Mouse (Mus musculus) midbrain, postnatal 0 days (tissue): Measurements from ENCODE around the gene Tlk1. TPM values are rescaled to one million over a fixed set of nuclear protein-coding genes. Genes with fewer than 3 reads are reported as not detected.

ENCODE experiments used
- ATAC-seq: fragments of 200-750 bp; cut with Nextera tagmentation; 2 replicates; pipeline ENCODE4 v1.8.0; 2017; ENCODE audit warnings: moderate number of reproducible peaks, mild to moderate bottlenecking, moderate TSS enrichment, moderate library complexity; ENCODE audit not compliant: low FRiP score
- DNase-seq: peaks from one replicate; pipeline ENCODE4 v3.0.0-alpha.2; 2015; ENCODE audit warnings: low spot score
- H3K27ac ChIP-seq: fragments of 300-500 bp; sonication (generic); 2 replicates; pipeline ENCODE4 v1.5.1; 2014; ENCODE audit warnings: low read depth, mild to moderate bottlenecking, low read length, mixed read lengths
- H3K27me3 ChIP-seq: fragments of 300-500 bp; sonication (generic); 2 replicates; pipeline ENCODE4 v1.6.1; 2014; ENCODE audit warnings: low read length, control low read depth, mixed read lengths; ENCODE audit not compliant: insufficient read depth
- H3K36me3 ChIP-seq: fragments of 300-500 bp; sonication (generic); 2 replicates; pipeline ENCODE4 v1.6.1; 2014; ENCODE audit warnings: low read length, control low read depth, mixed read lengths; ENCODE audit not compliant: insufficient read depth
- H3K4me1 ChIP-seq: fragments of 300-500 bp; sonication (generic); 2 replicates; pipeline ENCODE4 v1.6.1; 2014; ENCODE audit warnings: mild to moderate bottlenecking, control low read depth, antibody characterized with exemption, low read length, mixed read lengths; ENCODE audit not compliant: insufficient read depth
- H3K4me2 ChIP-seq: fragments of 300-500 bp; sonication (generic); 2 replicates; pipeline ENCODE4 v1.6.1; 2014; ENCODE audit warnings: low read depth, mild to moderate bottlenecking, low read length, mixed read lengths; ENCODE audit not compliant: poor library complexity, severe bottlenecking
- H3K4me3 ChIP-seq: fragments of 300-500 bp; sonication (generic); 2 replicates; pipeline ENCODE4 v1.5.1; 2014; ENCODE audit warnings: low read depth, mild to moderate bottlenecking, low read length, moderate library complexity
- H3K9ac ChIP-seq: fragments of 300-500 bp; sonication (generic); replicated peaks from 2 replicates; pipeline ENCODE4 v1.6.1; 2014; ENCODE audit warnings: mild to moderate bottlenecking, low read length, moderate library complexity, mixed read lengths; ENCODE audit not compliant: poor library complexity, severe bottlenecking
- H3K9me3 ChIP-seq: fragments of 300-500 bp; sonication (generic); 2 replicates; pipeline ENCODE4 v1.6.1; 2016; ENCODE audit warnings: low read length, control low read depth
- CTCF ChIP-seq: IDR thresholded peaks from 2 replicates; pipeline ENCODE4 v1.5.1; 2016; ENCODE audit warnings: antibody characterized with exemption, mild to moderate bottlenecking
- WGBS: fragments of 180-500 bp; shearing (Covaris S2); extraction: QIAGEN DNeasy Blood & Tissue Kit; methylation state at CpG from one replicate; pipeline ENCODE4 v1.1.7; 2014; 5-methylcytosine and 5-hydroxymethylcytosine counted together
- polyA plus RNA-seq: library from polyadenylated mRNA; unstranded; fragments of >200 nt; fragmentation: Nextera tagmentation; extraction: Ambion mirVana; gene quantifications from 2 replicates; pipeline ENCODE4 v1.2.1, GENCODE M21; 2015
- total RNA-seq: library from RNA; depleted of rRNA; stranded (reverse); fragments of >200 nt; gene quantifications from 2 replicates; pipeline ENCODE4 v1.2.3, GENCODE M21; 2014

Gene Tlk1
- total and polyA plus RNA-seq, 2 experiments from 2014 or later = 22.1 to 25.0 TPM

DNA sequence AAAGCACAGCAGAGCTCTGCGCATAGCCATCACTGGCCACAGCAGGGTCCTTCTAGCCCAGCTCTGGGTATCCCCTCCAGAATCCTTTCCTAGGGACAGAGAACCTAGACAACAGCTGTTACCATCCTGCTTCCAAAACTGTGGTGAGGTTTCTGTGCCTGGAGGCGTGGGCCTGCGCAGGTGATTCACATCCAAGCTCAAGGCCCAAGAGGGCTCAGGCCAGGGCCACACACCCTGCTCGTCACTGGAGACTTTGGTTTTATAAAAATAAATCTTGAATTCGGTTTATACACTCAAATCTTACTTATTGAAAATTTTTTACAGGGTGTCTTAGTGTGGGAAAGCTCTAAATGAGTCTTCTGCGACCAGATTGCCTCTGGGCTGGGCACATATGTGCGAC is 115.3 kb downstream of the Tlk1 start:
- H3K4me1 ChIP-seq = peaks cover 1% of the 10 kb centered on the region; the same call in 1 of the 2 replicates
- no peak for TF ChIP-seq CTCF
- peaks cover 24% of the 10 kb centered on the region for H3K36me3 ChIP-seq
- no peak overlapping the region for H3K4me3 ChIP-seq
- ATAC-seq (no peak), DNase-seq (no peak)
- 92% methylated on average over 7 of the region's 7 CpGs for WGBS
- no peak overlapping the region for H3K4me2 ChIP-seq
- H3K27me3 ChIP-seq = no peaks in the 10 kb centered on the region
- no peak overlapping the region for H3K27ac ChIP-seq
- no peaks in the 10 kb centered on the region for H3K9me3 ChIP-seq
- H3K9ac ChIP-seq = no peak overlapping the region

DNA sequence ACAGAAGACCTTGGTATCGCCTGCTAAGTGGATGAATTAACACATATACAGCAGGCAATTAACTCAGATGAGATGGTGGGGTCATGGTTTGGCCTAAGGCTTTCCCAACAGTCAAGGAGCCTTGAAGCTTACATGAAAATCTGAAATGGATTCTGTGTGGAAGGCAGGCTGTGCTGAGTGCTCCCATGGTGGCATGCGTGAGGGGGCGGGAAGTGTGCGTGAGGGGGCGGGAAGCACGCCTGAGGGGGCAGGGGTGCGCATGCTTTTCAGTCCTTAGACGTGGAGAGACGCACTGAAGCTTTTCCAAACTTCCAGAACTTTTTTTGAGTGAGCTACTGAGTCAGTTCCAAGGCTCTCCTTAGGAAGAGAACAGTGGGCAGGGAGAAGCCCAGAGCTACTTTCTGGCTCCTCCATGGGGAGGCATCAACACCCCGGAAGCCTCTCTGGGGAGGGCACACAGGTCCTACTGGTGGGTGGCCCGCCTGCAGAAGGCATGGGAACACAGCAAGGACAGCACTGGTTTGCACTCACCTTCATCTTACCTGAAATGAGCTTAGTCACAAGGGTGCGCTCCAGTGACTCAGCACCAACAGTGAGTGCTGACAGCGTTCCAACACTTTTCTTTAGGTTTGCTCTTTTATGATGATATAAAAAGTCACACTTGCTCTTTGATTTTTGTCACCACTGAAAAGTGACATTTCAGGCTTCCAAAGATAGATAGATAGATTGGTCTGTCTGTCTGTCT is 116.4 kb downstream of the Tlk1 start:
- WGBS = 82% methylated on average over 13 of the region's 13 CpGs

DNA sequence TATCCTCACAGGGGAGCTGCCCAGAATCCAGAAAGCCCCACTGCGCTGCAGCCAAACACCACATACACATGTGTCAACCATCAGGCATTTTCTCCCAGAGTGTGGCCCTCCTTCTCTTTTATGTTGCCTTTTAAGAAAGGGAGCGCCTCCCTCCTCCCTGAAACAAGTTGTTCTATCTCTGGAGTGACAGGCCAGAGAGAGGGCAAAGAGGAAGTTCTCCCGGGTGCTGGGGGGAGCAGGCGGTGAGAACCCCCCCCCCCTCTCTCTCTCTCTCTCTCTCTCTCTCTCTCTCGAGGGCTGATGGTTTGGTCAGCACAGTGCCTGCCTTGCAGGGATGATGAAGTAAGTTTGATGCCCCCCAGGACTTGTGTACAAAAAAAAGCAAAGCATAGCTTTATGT is 123.1 kb downstream of the Tlk1 start:
- 45% methylated on average over 5 of the region's 5 CpGs for WGBS
- Histone ChIP-seq H3K9me3 (no peaks in the 10 kb centered on the region), H3K27me3 (no peaks in the 10 kb centered on the region), H3K4me3 (no peak overlapping the region), H3K36me3 (no peaks in the 10 kb centered on the region), H3K9ac (no peak overlapping the region), H3K27ac (no peak overlapping the region), H3K4me1 (peaks cover 3% of the 10 kb centered on the region; the same call in 1 of the 2 replicates), H3K4me2 (no peak overlapping the region)
- DNase-seq = no peak
- no peak for TF ChIP-seq CTCF
- no peak for ATAC-seq

More for the DNA sequence above, 116.4 kb downstream of the Tlk1 start:
- Histone ChIP-seq H3K27me3 (no peaks in the 10 kb centered on the region), H3K27ac (no peak overlapping the region), H3K9me3 (no peaks in the 10 kb centered on the region), H3K4me2 (no peak overlapping the region), H3K4me1 (peaks cover 3% of the 10 kb centered on the region; the same call in 1 of the 2 replicates), H3K4me3 (no peak overlapping the region), H3K9ac (no peak overlapping the region), H3K36me3 (peaks cover 21% of the 10 kb centered on the region)
- DNase-seq (no peak), ATAC-seq (no peak)
- no peak for TF ChIP-seq CTCF

DNA sequence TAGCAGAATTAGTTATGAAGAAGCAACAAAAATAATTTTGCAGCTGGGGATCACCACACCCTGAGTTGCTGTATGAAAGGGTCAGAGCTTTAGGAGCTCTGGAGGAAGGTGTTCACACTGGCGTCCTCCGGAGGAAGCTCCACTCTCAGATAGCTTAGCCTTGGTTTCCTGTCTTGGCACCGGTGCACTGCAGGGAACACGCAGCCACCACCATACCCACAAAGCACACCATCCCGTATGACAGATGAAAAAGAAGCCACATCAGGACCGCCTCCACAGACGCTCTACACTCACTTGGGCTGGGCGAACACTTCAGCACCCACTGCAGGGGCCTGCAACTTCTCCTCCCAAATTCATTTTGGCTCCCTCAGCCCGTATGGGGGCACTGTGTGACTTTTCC is 124.0 kb downstream of the Tlk1 start:
- Histone ChIP-seq H3K27me3 (no peaks in the 10 kb centered on the region), H3K9me3 (no peaks in the 10 kb centered on the region), H3K4me3 (no peak overlapping the region), H3K36me3 (no peaks in the 10 kb centered on the region), H3K4me2 (no peak overlapping the region), H3K27ac (no peak overlapping the region), H3K9ac (no peak overlapping the region), H3K4me1 (peaks cover 3% of the 10 kb centered on the region; the same call in 1 of the 2 replicates)
- no peak for ATAC-seq
- WGBS = 70% methylated on average over 9 of the region's 9 CpGs
- DNase-seq = no peak
- no peak for TF ChIP-seq CTCF

DNA sequence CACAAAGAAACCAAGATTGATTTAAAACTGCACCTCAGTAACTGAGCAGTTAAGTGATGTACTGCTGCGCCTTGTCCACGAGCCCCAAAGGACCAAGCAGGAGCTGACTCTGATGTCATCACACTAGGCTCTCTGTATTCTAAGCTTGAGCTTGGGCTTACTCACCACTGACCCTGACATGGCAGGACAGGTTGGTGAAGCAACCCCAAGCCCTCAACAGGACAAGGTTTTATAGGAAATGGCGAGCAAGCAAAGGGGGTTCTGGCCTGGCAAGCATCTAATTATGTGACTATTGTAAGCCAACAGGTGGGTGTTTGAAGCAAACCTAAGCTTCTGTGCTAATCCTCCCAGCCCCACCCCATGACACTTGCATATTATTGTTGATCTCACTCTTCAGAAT is 124.7 kb downstream of the Tlk1 start:
- no peak overlapping the region for H3K4me3 ChIP-seq
- ATAC-seq = no peak
- no peak overlapping the region for H3K9ac ChIP-seq
- H3K4me2 ChIP-seq = no peak overlapping the region
- no peaks in the 10 kb centered on the region for H3K27me3 ChIP-seq
- no peak overlapping the region for H3K27ac ChIP-seq
- TF ChIP-seq CTCF = no peak
- H3K4me1 ChIP-seq = peaks cover 3% of the 10 kb centered on the region; the same call in 1 of the 2 replicates
- no peak for DNase-seq
- H3K9me3 ChIP-seq = no peaks in the 10 kb centered on the region
- WGBS = 90% methylated on average over 3 of the region's 3 CpGs
- no peaks in the 10 kb centered on the region for H3K36me3 ChIP-seq

DNA sequence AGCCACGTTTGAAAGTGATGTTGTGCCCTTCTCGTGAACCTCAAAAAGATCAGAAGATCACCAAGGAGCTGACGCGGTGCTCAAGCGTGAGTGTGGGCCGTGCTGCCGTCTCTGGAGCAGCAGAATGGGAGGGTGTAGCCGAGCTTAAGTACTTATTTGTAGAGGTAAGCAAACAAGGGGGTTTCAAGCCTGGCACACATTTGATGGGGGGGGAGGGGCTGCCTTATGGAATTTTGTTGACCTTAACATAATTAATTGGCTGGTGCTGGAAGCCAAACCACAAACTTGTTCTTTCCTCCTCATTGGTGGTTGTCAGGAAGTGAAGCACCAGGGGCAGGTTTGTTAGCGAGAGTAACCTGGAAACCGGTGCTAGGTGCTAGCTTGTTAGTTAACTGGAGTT is 129.8 kb downstream of the Tlk1 start:
- no peak for TF ChIP-seq CTCF
- Histone ChIP-seq H3K4me3 (no peak overlapping the region), H3K9ac (no peak overlapping the region), H3K4me2 (no peak overlapping the region), H3K4me1 (no peaks in the 10 kb centered on the region), H3K9me3 (no peaks in the 10 kb centered on the region), H3K27ac (no peak overlapping the region), H3K27me3 (no peaks in the 10 kb centered on the region), H3K36me3 (peaks cover 15% of the 10 kb centered on the region)
- DNase-seq (no peak), ATAC-seq (no peak)
- 93% methylated on average over 10 of the region's 10 CpGs for WGBS
